Mouse (Mus musculus) fat pad, adult 2 months (tissue): ENCODE measurements at regions not wholly inside any gene's neighbourhood (a gene's known extent, or its start where the extent isn't known, plus 50 kb on each side); places are given as distances from the start of the nearest gene placed in this dataset.

ENCODE experiments used
- DNase-seq: peaks from one replicate; pipeline ENCODE4 v3.0.0-alpha.2; 2011; ENCODE audit warnings: low read depth, low spot score; ENCODE audit errors: extremely low read depth

DNA sequence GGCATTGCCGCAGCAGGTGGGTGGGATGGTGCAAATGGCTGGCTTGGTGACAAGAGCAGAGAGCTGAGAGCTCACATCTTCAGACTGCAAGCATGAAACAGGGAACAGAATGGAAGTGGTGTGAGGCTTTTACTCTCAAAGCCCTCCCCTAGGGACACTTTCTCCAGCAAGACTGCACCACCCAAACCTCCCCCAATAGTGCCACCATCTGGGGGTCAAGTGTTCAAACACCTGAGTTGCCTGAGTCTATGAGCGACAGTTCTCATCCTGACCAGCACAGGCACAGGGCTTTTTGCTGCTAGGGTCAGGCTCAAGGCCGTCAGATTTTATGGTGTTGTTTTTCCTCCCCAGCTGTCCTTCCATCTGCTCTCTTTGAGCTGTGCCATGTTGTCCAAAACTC lies 337.9 kb upstream of the Eif4g2 start:
- no peak for DNase-seq

DNA sequence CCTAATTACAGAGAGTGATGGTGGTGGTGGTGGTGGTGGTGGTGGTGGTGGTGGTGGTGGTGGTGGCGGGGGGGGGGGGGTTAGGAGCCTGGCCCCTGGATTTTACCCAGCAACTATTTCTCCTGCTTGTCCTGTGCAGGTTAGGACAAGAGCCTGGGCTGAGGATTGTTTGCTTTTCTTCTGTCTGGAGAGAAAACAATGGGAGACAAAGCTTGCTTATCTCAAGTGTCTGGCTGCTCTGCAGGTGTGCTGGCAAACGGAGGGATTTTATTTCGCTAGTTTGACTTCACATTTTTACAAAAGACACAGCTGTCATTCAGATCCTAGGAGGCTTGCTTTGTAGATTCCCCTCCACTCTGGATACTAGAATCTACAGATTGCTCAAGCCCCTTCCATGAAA lies 334.9 kb upstream of the Eif4g2 start:
- DNase-seq = no peak

DNA sequence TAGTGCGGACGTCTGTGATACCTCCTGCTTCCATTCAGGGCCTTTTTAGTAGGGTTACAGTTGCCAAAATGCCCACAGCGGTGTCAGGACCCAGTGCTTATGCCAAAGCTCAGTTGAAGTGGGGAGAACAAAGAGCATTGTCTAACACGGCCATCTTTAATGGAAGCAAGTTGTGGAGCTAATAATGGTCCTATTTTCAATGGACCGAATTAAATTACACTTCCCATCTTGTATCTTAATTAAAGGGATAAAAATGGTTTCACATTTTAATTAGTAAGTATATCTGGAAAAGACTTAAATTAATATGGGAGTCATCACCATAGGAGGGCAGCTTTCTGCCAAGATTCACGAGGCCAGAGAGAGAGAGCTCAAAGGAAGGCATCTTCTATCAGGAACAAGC lies 333.2 kb upstream of the Eif4g2 start:
- no peak for DNase-seq

DNA sequence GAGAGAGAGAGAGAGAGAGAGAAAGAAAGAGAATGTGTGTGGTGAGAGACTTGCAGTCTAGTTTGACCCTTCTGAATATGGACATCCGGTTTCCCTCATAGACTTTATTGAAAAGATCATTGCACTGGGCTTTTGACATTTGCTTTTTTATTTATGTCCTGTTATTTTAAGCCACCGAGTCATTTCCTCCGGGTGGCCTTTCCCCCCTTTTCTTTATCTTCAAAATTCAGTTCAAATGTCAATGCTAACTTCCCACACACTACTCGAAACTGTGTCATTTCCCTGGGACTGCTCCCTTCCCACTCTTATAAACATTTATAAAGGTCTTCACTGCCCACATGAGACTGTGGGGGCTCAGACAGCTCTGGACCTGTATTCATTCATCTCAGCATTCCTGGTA lies 330.9 kb upstream of the Eif4g2 start:
- no peak for DNase-seq

DNA sequence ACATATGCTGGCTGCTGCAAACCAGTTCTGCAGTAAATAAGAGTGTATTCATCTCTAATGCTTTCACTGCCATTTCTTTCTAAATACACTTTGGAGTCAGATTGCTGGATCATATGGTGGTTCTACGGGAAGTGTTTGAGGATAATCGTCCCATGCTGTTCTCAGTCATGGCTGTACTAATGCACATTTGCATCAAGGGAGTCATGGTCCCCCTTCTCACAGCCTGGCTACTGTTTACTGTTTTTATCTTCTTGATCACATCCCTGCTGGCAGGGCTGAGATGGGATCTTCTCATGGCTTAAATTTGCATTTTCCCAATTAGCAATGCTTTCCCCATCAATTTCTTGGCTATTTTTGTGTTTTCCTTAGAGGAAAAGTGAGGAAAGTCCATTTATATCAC lies 330.1 kb upstream of the Eif4g2 start:
- DNase-seq = no peak

DNA sequence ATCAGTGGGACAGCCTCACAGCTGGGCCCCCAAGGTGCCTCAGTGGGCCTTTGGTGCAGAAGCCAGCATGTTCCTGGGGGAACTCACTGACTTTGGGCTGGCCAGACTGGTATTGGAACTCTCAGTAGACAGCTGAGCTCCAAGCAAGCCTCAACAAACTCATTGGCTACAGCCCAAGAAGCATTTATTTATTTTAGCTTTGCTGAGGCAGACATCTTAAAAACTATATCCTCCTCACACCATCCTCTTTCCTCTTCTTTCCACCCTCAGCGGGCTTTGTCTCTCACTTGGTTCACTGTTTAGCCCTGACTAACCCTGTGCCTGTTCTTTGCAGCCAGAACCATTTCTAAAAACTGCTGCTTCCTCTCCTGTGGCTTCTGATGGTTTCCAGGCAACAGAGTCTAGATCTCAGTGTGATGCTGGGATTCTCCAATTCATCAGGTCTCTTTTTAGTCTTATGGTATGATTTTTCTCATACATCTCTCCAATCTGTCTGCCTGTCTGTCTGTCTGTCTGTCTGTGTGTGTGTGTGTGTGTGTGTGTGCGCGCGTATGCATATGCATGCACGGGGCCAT lies 328.6 kb upstream of the Eif4g2 start:
- DNase-seq = no peak

DNA sequence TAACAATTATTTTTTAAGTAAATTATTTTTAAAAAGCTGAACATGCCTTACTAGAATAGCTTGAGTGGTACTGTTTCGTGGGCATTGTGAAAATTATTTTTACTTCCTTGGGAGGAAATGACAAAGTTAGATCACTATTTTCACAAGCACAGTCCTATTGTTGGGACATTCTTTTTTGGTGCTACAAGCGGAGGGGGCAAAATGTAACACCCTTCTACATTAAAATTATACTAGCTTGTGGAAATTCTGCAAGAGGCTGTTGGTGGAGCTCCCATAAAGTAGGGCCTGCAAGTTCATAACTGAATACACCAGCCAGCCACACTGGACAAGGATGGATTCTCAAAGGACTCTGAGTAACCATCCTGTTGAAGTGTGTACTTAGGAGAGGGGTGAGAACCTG lies 313.1 kb upstream of the Eif4g2 start:
- no peak for DNase-seq

DNA sequence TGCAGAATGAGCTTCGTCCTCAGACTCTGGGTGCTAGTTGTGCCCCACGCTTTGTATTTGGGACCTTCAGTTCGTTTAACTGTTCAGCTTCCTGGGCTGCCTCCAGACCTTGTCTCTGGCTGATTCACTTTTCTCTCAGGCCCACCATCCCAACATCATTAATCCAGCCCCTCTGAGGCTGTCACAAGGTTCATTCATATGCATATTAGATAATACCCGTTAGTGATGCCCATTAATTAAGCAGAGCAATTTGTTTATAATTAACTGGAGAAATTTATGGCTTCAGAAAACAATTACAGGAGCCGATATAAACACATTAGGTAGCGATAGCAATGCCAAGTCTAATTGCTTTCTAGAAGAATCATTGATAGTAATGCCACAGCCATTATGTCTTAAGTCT lies 312.3 kb upstream of the Eif4g2 start:
- no peak for DNase-seq

DNA sequence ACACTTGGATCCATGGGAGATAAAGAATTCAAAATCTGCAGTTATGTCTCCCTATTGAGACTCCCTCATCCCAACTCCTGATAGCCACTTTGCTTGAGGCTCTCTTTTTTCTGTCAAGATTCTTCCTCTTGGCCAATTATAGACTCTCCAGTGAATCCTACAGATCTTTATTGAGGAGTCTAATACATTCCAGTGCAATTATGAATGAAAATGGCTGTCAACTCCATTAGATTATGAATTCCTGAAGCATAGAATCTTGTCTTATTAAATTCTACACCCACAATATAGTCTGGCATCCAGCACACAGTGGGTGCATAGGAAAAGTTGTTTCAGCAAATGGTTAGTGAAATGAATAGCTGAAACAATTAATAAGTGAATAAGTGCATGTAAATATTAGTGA lies 311.0 kb upstream of the Eif4g2 start:
- DNase-seq = no peak

DNA sequence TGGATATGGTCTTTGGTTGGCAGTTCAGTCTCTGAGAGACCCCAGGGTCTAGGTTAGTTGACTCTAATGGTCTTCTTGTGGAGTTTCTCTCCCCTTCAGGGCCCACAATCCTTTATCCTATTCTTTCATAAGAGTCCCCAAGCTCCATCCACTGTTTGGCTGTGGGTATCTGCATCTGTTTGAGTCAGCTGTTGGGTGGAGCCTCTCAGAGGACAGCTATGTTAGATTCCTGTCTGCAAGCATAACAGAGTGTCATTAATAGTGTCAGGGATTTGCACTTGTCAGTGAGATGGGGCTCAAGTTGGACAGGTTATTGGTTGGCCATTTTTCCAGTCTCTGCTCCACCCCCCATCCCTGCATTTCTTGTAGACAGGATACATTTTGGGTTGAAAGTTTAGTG lies 306.9 kb upstream of the Eif4g2 start:
- DNase-seq = no peak

DNA sequence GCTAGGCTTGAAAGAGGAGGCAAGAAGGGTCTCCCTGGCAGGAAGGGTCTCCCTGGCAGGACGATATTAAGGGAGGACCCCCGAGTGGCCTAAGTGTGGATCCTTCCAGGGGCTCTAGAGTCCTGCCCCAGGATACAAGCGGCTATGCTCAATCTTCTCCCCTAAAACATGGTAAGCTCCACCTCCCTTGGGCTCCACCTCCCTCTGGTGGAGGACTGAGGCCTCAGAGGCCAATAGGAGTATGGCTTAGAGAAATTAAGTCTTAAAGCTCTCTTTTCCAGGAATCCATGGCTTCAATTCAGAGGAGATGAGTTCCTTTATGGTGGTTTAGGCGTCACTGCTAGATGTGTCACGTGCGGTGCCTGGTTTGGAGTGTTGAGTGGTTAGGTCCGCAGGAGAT lies 291.7 kb upstream of the Eif4g2 start:
- DNase-seq = no peak

DNA sequence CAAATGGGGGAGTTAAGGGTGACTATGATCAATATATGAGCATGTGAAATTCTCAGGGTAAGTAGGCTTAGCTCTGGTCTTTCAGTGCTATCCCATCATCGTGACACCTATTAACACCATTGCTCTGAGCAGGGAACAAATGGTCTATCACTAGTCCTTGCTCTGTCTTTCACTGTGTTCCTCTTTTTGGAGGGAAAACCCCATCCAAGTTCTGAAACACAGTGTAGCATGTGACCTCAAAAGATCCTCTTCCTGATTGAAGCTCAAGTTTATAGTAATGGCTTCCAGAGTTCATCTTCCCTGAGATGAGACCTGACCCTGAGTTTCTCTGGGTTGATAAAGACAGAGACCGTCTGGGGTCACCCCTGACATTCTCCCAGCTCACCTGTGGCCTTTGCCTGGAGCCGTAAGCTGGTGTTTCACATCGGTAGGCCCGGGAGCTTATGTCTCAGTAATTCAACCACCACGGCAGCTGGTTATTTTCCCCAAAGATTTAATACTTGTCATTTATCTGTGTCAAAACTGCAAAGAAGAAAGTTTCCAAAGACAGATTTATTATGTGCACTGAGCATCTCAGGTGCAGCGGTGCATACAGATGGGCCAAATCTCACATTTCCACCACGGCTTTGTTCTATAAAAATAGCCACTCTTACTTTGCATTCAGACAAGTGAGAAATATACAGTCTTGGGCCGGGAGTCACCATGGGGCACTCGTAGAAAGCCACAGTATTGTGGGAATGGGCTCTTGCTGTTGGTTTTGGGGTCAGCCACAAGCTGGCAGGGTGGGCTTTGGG lies 290.7 kb upstream of the Eif4g2 start:
- DNase-seq = no peak

DNA sequence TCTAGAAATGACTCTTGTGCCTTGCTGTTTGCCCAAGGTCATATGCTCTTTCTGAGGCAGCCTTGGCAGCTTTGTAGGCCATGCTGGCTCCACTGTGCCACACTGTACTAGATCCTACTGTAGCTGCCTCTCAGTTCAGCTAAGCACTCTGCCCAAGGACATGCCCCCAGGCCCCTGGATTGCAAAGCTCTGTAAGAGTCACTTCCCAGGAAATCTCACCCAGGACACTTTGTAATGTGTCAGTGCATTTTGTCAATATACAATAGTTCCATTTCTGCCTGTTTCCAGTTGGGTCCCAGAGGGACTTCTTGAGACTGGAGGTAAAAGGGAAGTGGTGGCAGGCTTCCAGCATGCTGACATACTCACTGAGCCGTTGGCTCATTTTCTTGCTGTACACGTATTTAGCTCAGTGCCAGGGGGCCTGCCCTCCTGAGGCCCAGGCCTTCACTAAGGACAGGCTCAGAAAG lies 287.6 kb upstream of the Eif4g2 start:
- DNase-seq = no peak

DNA sequence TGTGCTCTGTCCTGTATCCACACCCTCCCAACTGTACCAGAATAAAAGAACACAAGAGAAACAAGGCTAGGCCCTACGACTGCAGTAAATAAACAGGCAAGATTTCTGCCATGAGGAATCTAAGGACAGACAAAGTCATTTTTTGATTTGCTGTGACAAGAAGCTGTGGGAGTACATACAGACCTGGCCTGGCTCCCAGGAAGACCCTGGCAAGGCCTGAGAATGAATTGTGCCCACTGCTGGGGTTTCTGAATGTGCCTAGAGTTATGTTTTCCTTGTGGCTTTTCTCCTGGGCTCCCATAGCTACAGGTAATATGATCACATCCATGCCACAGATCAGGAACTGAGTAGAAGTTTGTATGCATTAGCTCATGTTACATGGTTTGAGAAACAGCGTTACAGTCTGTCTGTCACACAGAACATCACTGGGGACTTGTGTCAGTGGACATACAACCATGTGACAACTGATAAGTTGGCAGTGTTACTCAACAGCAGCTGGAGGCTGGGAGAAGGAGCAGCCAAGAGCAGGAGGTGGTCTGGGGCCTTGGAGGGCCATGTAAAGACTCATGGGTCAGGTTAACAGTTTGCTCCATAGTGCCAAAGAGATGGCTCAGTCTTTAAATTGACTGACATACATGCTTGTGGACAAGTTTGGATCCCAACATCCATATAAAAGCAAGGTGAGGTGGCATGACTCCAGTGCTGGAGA lies 285.6 kb upstream of the Eif4g2 start:
- DNase-seq = no peak

DNA sequence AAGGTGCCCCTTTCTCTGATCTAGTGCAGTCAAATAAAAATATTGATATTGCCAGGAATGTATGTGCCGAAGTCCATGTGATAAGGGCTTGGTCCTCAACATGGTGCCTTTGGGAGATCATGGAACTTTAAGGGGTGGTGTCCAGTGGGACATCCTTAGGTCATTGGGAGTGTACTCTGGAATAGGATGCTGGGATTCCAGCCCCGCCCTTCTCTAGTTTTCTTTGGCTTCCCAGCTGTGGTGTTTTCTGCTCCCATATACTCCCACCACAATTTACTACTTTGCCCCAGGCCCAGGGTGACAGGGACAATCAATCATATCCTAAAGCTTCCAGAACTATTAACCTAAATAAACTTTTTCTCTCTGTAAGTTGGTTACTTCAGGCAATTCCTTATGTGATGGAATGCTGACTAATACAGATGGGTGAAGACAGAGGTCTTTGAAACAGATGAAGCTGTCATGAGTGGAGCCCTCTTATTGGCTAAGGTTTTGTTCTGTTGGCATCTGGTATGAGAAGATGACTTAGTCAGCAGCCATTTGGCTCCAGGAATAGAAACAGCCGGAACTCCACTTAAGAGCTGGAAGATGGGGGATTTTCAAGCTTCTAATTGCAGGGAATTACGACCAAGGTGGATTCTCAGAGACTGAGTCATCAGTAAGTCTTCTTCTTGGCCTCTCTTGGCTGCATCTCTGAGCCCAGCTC lies 284.3 kb upstream of the Eif4g2 start:
- no peak for DNase-seq

DNA sequence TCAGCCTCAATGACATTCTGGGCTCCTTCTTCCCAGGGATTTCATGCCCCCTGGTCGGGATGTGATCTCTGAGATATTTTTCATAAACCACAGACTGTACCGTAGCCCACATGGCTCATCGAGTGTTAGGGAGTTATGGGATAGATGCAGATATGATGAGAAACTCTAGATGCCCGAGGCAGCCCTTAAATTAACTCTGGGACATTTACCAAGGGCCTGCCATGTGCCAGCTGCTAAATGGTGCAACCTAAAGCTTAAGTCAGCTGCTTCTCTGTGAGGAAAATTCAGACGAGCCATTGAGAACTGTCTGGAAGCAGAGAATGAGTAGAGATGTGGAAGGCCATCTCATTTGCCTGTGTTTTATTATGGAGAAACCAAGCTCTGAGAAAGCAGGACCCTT lies 282.6 kb upstream of the Eif4g2 start:
- DNase-seq = no peak

DNA sequence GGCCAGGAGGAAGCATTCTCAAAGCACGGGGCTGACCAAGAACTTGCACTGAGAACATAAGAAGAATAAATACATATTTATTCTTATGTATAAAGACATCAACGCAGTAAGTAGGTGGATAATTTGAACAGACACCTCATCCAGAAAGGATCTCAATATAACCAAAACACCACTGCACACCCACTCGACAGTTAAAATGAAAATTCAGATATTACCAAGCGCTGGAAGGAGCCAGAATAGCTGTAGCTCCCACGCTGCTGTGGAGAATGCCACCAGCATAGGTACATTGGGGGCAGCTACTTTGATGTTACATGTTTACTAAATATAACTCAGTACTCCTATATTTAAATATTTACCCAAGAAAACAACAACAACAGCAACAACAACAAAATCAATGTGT lies 280.4 kb upstream of the Eif4g2 start:
- no peak for DNase-seq

DNA sequence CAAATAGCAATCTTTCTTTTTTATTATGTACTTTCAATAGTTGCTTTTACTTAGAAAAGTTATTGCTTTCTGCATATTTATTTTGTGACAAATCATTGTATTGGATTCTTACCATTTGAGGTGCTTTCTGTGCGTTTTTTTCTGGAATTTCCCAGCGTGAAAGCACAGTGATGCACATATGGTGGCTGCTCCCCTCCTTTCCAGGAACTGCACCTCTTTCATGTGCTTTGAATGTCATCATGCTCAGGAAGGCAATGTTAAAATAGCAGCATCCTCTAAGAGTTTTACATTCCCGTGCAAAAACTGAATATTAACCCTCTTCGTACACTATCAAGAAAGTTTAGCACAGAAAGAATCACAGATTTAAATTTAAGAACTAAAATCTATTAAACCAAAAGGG lies 279.8 kb upstream of the Eif4g2 start:
- DNase-seq = no peak

DNA sequence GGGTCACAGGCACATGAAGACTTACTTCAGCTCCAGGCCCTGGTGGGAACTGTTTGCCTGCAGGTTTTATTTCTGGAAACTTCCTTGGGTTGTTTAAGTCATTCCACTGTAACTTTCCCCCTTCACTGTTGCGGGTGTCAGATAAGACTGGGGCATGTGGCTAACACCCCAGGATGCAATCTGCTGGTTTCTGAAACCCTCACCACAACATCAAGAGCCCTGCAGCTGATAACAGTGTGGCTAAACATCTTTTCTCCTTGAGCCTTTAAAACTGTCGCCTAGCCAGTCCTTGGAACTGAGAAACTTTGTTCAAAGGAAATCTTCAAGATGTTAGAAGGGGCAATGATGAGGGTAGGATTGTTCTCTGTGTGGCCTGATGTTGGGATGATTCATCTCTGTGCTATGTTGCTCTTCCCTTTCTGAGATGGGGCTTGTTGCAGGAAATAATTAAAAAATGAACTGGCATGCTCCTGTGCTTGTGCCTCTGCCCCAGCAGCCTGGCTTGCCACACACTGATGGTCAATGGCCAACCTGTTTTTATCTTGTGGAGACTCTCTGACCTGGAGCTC lies 272.3 kb upstream of the Eif4g2 start:
- DNase-seq = no peak

DNA sequence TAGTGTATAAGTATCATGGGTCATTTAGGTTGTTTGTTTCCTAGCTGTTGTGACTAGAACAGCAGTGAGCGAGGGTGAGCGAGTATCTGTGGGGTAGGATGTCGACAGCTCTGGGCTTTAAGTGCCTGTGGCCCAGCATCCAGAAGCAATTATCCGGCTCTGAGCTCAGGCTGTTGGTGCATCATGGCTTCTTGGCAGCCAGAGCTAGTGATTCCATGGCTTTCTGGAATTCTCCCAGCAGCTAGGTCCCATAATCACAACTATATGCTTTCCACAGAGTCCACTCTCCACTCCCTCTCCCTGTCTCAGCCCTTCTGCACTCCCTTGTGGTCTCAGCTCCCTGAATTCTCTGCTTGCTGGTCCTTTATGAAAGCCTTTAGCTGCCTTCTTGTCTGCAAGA lies 271.2 kb upstream of the Eif4g2 start:
- DNase-seq = no peak

DNA sequence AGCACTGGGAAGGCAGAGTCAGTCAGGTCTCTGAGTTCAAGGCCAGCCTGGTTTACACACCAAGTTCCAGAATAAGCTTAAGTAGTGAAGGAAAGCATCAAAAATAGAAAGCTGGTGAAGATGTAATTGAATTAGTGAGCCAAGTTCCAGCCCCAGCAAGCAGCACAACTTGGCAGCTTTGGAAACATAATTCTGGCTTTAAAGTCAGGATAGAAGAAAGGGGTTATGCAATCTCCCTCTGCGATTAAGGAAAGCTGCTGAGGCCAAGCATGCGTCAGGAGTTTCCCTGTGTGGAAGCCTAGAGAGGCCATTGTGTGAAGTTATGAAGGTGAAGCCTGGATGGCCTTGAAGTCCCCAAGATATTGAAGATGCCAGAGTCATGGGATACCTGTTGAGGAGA lies 269.3 kb upstream of the Eif4g2 start:
- peak; percentile 40 for DNase-seq
